Mouse (Mus musculus) heart, adult 2 months (tissue): ENCODE data around the gene Ell.

Experiments used
- CTCF ChIP-seq: fragments of 200-600 bp; IDR thresholded peaks from 2 replicates; pipeline ENCODE4 v1.8.1; 2022; ENCODE audit warnings: antibody characterized with exemption, mild to moderate bottlenecking, moderate library complexity
- EP300 ChIP-seq: fragments of 200-500 bp; IDR thresholded peaks from 2 replicates; pipeline ENCODE4 v1.6.1; 2011; ENCODE audit warnings: low read depth, low read length, control low read depth; ENCODE audit not compliant: insufficient read depth
- POLR2A ChIP-seq: fragments of 200-500 bp; IDR thresholded peaks from 2 replicates; pipeline ENCODE4 v1.6.1; 2011; ENCODE audit warnings: mild to moderate bottlenecking, low read depth, low read length, control low read depth; ENCODE audit not compliant: insufficient read depth

GRCm38 (mm10) chr8:70614469-70614868 lies 75.2 kb downstream of the Ell start:
- TF ChIP-seq EP300, result no peak
- no peak for TF ChIP-seq CTCF
- TF ChIP-seq POLR2A, result no peak
